Mouse (Mus musculus): Measurements from ENCODE around the gene Batf. TPM values are rescaled to one million over a fixed set of nuclear protein-coding genes. Genes with fewer than 3 reads are reported as not detected.
A peak's percentile ranks its signal among the peaks of the same experiment; 100 is the strongest.
"Not testable (repeated sequence)": the region's sequence is repeated elsewhere in the genome, so short reads cannot be mapped to it uniquely, and the experiment has no call there.

The Batf gene
- total and polyA plus RNA-seq, 2 experiments from 2014 or later, result 0.65 TPM; not detected in 1

DNA sequence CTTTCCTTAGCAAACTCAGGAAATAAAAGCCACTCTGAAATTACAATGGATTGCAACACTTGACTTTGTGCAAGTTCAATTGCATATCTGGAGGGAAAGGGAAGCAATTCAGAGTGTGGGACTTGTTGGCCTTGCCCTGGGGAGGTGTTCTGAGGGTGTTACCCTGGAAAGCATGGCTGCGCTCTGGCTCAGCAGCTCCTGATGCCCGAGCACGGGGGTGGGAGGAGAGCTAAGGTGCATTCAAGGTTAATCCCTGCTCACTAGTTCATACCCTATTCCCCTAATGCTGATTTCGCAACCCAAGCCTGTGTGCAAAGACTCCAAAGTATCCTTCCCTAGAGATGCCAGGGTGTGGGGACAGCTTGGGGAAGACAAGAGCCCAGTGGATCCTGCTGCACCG lies 42.7 kb upstream of the Batf start:
- H3K27ac ChIP-seq (ENCODE audit: low read depth, low read length), result no peak overlapping the region
- peaks cover 6% of the 10 kb centered on the region; the same call in 1 of the 2 replicates for H3K36me3 ChIP-seq (ENCODE audit: insufficient read depth)
- H3K27me3 ChIP-seq (ENCODE audit: insufficient read depth, low read length), result no peaks in the 10 kb centered on the region
- H3K9ac ChIP-seq, result no peak overlapping the region
- H3K4me1 ChIP-seq (ENCODE audit: insufficient read depth), result no peaks in the 10 kb centered on the region
- ATAC-seq, result no peak
- H3K9me3 ChIP-seq (ENCODE audit: low read length), result no peaks in the 10 kb centered on the region
- no peak for TF ChIP-seq CTCF (IDR thresholded peaks at IDR 0.05; ENCODE audit: low read depth)
- no peak overlapping the region for H3K4me3 ChIP-seq (ENCODE audit: low read depth, low read length)
- DNase-seq, result no peak
- 70% methylated on average over 5 of the region's 5 CpGs for WGBS
- H3K4me2 ChIP-seq (ENCODE audit: low read depth), result no peak overlapping the region

DNA sequence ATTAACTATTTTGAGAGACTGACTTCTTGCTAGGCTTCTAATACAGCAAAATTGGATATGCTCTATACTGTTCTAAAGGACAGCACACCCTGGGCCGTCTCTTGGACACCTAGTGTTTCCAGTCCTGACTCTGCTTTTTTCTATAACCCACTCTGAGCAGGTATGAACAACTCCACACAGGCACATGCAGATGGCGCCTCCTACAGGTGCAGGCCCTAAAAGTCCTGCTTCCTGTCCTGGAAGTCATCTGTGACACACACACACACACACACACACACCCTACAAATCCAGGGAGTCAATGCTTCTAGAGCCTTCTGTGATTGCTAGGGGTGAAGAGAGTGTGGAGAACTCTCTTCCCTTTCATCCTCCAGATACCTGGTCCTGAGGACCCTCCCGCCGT lies 40.8 kb upstream of the Batf start:
- no peaks in the 10 kb centered on the region for H3K4me1 ChIP-seq (ENCODE audit: insufficient read depth)
- H3K36me3 ChIP-seq (ENCODE audit: insufficient read depth), result no peaks in the 10 kb centered on the region
- peak; percentile 39 for TF ChIP-seq CTCF (IDR thresholded peaks at IDR 0.05; ENCODE audit: low read depth)
- no peaks in the 10 kb centered on the region for H3K9me3 ChIP-seq (ENCODE audit: low read length)
- ATAC-seq (no peak), DNase-seq (no peak)
- no peak overlapping the region for H3K4me3 ChIP-seq (ENCODE audit: low read depth, low read length)
- H3K4me2 ChIP-seq (ENCODE audit: low read depth), result no peak overlapping the region
- H3K27ac ChIP-seq (ENCODE audit: low read depth, low read length), result no peak overlapping the region
- WGBS, result 90% methylated on average over 4 of the region's 4 CpGs
- H3K9ac ChIP-seq, result no peak overlapping the region
- H3K27me3 ChIP-seq (ENCODE audit: insufficient read depth, low read length), result no peaks in the 10 kb centered on the region

DNA sequence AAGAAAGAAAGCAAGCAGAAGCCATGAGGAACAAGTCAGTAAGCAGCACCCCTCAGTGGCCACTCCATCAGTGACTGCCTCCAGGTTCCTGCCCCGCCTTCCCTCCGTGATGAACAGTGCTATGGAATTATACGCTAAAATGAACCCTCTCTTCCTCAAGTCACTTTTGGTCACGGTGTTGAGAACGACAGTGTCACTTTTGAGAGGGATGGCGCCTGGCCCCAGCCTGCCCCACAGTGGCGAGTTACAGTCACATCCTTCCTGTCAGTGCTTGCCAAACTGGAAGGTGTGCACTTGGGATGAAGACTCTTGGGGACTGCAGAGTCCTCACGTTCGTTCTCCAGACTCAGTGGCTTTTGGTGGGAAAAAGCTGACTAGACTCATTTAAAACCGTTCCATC lies 39.1 kb upstream of the Batf start:
- ATAC-seq (no peak), DNase-seq (no peak)
- Histone ChIP-seq H3K9me3 (ENCODE audit: low read length) (no peaks in the 10 kb centered on the region), H3K4me3 (ENCODE audit: low read depth, low read length) (no peak overlapping the region), H3K9ac (no peak overlapping the region), H3K27ac (ENCODE audit: low read depth, low read length) (no peak overlapping the region), H3K4me2 (ENCODE audit: low read depth) (no peak overlapping the region), H3K27me3 (ENCODE audit: insufficient read depth, low read length) (no peaks in the 10 kb centered on the region), H3K36me3 (ENCODE audit: insufficient read depth) (no peaks in the 10 kb centered on the region), H3K4me1 (ENCODE audit: insufficient read depth) (no peaks in the 10 kb centered on the region)
- TF ChIP-seq CTCF (IDR thresholded peaks at IDR 0.05; ENCODE audit: low read depth), result peak; percentile 53
- 51% methylated on average over 10 of the region's 10 CpGs for WGBS

DNA sequence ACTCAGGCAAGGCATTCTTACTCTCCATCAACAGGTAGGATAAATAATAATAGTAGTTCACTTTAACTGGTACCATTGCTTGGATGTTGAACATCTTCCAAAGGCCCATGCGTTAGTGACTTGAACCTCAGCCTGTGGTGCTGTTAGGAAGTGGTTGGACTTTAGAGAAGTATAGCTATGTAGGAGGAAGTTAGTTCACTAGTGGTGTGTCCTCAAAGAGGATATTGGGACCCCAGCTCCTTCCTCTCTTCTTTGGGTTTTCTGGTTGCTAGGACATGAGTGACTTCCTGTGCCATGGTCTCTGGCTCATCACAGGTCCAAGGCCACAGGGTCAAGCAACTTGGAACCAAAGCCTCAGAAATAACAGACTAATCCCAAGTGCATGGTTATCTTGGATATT lies 38.5 kb upstream of the Batf start:
- Histone ChIP-seq H3K4me1 (ENCODE audit: insufficient read depth) (no peaks in the 10 kb centered on the region), H3K4me2 (ENCODE audit: low read depth) (no peak overlapping the region), H3K9me3 (ENCODE audit: low read length) (no peaks in the 10 kb centered on the region), H3K9ac (no peak overlapping the region), H3K27me3 (ENCODE audit: insufficient read depth, low read length) (no peaks in the 10 kb centered on the region), H3K4me3 (ENCODE audit: low read depth, low read length) (no peak overlapping the region), H3K27ac (ENCODE audit: low read depth, low read length) (no peak overlapping the region), H3K36me3 (ENCODE audit: insufficient read depth) (no peaks in the 10 kb centered on the region)
- no peak for TF ChIP-seq CTCF (IDR thresholded peaks at IDR 0.05; ENCODE audit: low read depth)
- no peak for ATAC-seq
- DNase-seq, result no peak
- WGBS, result 100% methylated on average over 1 of the region's 1 CpGs

GRCm38 (mm10) chr12:85659319-85659718 lies 27.1 kb upstream of the Batf start:
- DNase-seq (peak; percentile 77), ATAC-seq (peak; percentile 83)
- H3K27ac ChIP-seq (ENCODE audit: low read depth, low read length), result no peak overlapping the region
- no peak overlapping the region for H3K4me3 ChIP-seq (ENCODE audit: low read depth, low read length)
- no peak for TF ChIP-seq CTCF (IDR thresholded peaks at IDR 0.05; ENCODE audit: low read depth)
- H3K4me1 ChIP-seq (ENCODE audit: insufficient read depth), result no peaks in the 10 kb centered on the region
- H3K36me3 ChIP-seq (ENCODE audit: insufficient read depth), result no peaks in the 10 kb centered on the region
- no peak overlapping the region for H3K4me2 ChIP-seq (ENCODE audit: low read depth)
- WGBS, result 9% methylated on average over 2 of the region's 2 CpGs
- no peaks in the 10 kb centered on the region for H3K27me3 ChIP-seq (ENCODE audit: insufficient read depth, low read length)
- no peak overlapping the region for H3K9ac ChIP-seq
- H3K9me3 ChIP-seq (ENCODE audit: low read length), result no peaks in the 10 kb centered on the region

DNA sequence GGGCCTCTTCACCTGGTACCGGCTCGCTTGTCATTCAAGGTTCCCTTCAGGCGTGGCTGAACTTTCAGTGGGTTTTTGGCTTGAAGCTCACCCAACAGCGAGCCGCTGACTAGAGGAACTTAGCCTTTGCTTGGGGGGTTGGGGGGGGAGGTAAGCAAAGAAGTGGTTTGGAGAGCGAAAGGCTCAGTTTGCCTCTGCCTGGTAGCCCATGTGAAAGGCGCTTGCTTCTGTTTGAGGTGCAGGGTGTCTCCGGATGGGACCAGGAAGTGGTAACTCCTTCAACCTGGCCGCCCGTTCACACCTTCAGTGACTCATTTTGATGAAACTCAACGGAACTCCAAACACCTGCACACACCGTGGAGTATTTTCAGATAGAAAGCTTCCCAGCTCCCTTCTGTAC lies 25.6 kb upstream of the Batf start:
- TF ChIP-seq CTCF (IDR thresholded peaks at IDR 0.05; ENCODE audit: low read depth), result no peak
- Histone ChIP-seq H3K4me2 (ENCODE audit: low read depth) (no peak overlapping the region), H3K27me3 (ENCODE audit: insufficient read depth, low read length) (no peaks in the 10 kb centered on the region), H3K4me1 (ENCODE audit: insufficient read depth) (no peaks in the 10 kb centered on the region), H3K9ac (no peak overlapping the region), H3K9me3 (ENCODE audit: low read length) (no peaks in the 10 kb centered on the region), H3K4me3 (ENCODE audit: low read depth, low read length) (no peak overlapping the region), H3K36me3 (ENCODE audit: insufficient read depth) (no peaks in the 10 kb centered on the region), H3K27ac (ENCODE audit: low read depth, low read length) (no peak overlapping the region)
- WGBS, result 96% methylated on average over 12 of the region's 12 CpGs
- no peak for DNase-seq
- ATAC-seq, result no peak

DNA sequence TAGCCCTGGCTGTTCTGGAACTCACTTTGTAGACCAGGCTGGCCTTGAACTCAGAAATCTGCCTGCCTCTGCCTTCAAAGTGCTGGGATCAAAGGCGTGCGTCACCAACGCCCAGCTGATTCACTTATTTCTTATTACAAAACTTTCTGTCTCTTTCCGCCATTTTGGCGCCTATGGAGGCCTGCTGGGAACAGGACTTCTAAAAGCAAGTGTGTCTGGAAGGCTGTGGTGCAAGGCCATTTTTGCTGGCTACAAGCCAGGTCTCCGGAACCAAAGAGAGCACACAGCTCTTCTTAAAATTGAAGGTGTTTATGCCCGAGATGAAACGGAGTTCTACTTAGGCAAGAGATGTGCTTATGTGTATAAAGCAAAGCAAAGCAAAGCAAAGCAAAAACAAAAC lies 24.2 kb upstream of the Batf start:
- not testable (repeated sequence) for H3K27ac ChIP-seq (ENCODE audit: low read depth, low read length)
- 84% methylated on average over 8 of the region's 8 CpGs for WGBS

DNA sequence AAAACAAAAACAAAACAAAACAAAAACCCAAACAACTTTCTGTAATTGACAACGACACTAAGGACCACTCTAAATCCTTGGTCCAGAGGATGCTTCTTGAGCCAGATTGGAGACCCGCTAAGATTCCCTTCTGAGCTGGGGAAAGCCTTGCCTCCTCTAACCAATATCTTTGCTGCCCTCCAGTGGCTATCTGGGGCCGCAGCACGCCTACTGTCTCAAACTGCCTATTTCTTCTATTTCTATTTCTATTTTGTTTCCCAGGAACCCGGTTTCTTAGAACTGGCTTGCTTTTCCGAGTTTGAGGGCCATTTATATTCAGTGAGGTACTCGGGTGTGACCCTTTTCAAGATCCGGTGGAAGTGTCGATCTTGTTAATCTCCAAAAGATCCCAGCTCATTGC lies 23.6 kb upstream of the Batf start:
- 11% methylated on average over 9 of the region's 9 CpGs for WGBS
- TF ChIP-seq CTCF (IDR thresholded peaks at IDR 0.05; ENCODE audit: low read depth), result peak; percentile 90
- H3K27ac ChIP-seq (ENCODE audit: low read depth, low read length), result no peak overlapping the region
- H3K9ac ChIP-seq, result 0 out of 2 replicates have a peak overlapping the region, but pooled peaks have one; percentile 22
- H3K9me3 ChIP-seq (ENCODE audit: low read length), result no peaks in the 10 kb centered on the region
- H3K4me1 ChIP-seq (ENCODE audit: insufficient read depth), result no peaks in the 10 kb centered on the region
- H3K4me2 ChIP-seq (ENCODE audit: low read depth), result peak overlapping the region; percentile 24; the same call in 1 of the 2 replicates
- no peaks in the 10 kb centered on the region for H3K27me3 ChIP-seq (ENCODE audit: insufficient read depth, low read length)
- DNase-seq (peak; percentile 88), ATAC-seq (peak; percentile 78)
- H3K4me3 ChIP-seq (ENCODE audit: low read depth, low read length), result no peak overlapping the region
- no peaks in the 10 kb centered on the region for H3K36me3 ChIP-seq (ENCODE audit: insufficient read depth)

More for the DNA sequence above, 24.2 kb upstream of the Batf start:
- H3K27me3 ChIP-seq (ENCODE audit: insufficient read depth, low read length); H3K4me2 ChIP-seq (ENCODE audit: low read depth); H3K9me3 ChIP-seq (ENCODE audit: low read length); H3K36me3 ChIP-seq (ENCODE audit: insufficient read depth); DNase-seq; H3K4me1 ChIP-seq (ENCODE audit: insufficient read depth); ATAC-seq; H3K9ac ChIP-seq; H3K4me3 ChIP-seq (ENCODE audit: low read depth, low read length): not testable (repeated sequence)
